Comparison of ENCODE assay signal across 33 mouse cellular contexts in the genomic region with DNA sequence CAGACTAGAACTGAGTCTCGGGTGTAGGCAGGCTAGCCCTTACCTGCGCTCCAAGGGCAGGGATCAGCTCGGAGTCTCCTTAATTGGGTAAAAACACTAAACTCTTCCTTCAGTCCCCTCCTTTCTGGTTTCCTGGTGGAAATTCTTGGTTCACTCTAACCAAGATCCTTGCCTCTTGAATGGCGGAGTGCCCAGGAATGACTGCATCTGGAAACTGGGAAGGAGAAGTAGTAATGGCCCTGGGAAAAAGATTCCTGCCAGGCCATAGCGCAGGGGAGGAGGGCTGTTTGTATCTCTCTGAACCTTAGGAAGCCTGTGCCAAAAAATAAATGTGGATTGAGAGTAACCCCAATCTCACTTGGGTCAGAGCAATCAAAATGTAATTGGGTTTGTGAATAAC. TPM values are rescaled to one million over a fixed set of nuclear protein-coding genes. Genes with fewer than 3 reads are reported as not detected.
DNase-seq lines count a peak whose midpoint lies in the region; ATAC-seq lines count a peak whose summit lies in the region.
"Had no signal": no experiment of that assay in that cellular context is flagged by ENCODE, and none has a peak within 500 bp of the region (broad histone marks: within the 10 kb centered on the region; RNA-seq: fewer than 3 reads in every experiment).

No protein-coding gene starts in this region.

- H3K9me3 ChIP-seq in midbrain, embryonic 14.5 days (ENCODE audit: control insufficient read depth, low read length): no peaks in the 10 kb centered on the region
- H3K9me3 ChIP-seq: embryonic facial prominence, embryonic 13.5 days; heart, embryonic 13.5 days; hindbrain, embryonic 12.5 days; intestine, embryonic 15.5 days; lung, embryonic 15.5 days; neural tube, embryonic 13.5 days; stomach, embryonic 15.5 days had no signal

- no peaks in the 10 kb centered on the region for H3K27me3 ChIP-seq in midbrain, embryonic 14.5 days (ENCODE audit: control insufficient read depth, insufficient read depth, low read length)
- H3K27me3 ChIP-seq: embryonic facial prominence, embryonic 13.5 days; heart, embryonic 13.5 days; hindbrain, embryonic 12.5 days; intestine, embryonic 15.5 days; lung, embryonic 15.5 days; neural tube, embryonic 13.5 days; stomach, embryonic 15.5 days had no signal

- 91% methylated on average over 5 of the region's 5 CpGs for WGBS in midbrain, embryonic 14.5 days

- H3K27ac ChIP-seq in midbrain, embryonic 14.5 days (replicated peaks; ENCODE audit: low read depth, low read length): no peak overlapping the region
- H3K27ac ChIP-seq: embryonic facial prominence, embryonic 13.5 days; heart, adult 2 months; heart, embryonic 13.5 days; hindbrain, embryonic 12.5 days; hindbrain, postnatal 0 days; intestine, embryonic 15.5 days; liver, embryonic 14.5 days; lung, embryonic 15.5 days; neural tube, embryonic 13.5 days; stomach, embryonic 15.5 days had no signal

- no peaks in the 10 kb centered on the region for H3K4me1 ChIP-seq in midbrain, embryonic 14.5 days (ENCODE audit: control insufficient read depth, insufficient read depth, low read length)
- H3K4me1 ChIP-seq: embryonic facial prominence, embryonic 13.5 days; heart, embryonic 13.5 days; hindbrain, embryonic 12.5 days; intestine, embryonic 15.5 days; lung, embryonic 15.5 days; stomach, embryonic 15.5 days had no signal

- no peak overlapping the region for H3K4me3 ChIP-seq in midbrain, embryonic 14.5 days (replicated peaks; ENCODE audit: low read depth, low read length)
- H3K4me3 ChIP-seq: embryonic facial prominence, embryonic 13.5 days; erythroblast, embryonic 14.5 days; heart, adult 2 months; heart, embryonic 13.5 days; hindbrain, embryonic 12.5 days; intestine, embryonic 15.5 days; lung, embryonic 15.5 days; neural tube, embryonic 13.5 days; stomach, embryonic 15.5 days had no signal

- no peak for ATAC-seq in midbrain, embryonic 14.5 days (ENCODE audit: low FRiP score, low TSS enrichment)
- ATAC-seq: activated CD4-positive, CD25-positive, alpha-beta regulatory T cell, adult 4 months; forebrain, embryonic 14.5 days; hindbrain, postnatal 0 days; intestine, embryonic 15.5 days had no signal

- H3K9ac ChIP-seq in midbrain, embryonic 14.5 days (replicated peaks; ENCODE audit: low read length): no peak overlapping the region
- H3K9ac ChIP-seq: embryonic facial prominence, embryonic 13.5 days; heart, embryonic 13.5 days; hindbrain, embryonic 12.5 days; intestine, embryonic 15.5 days; liver, embryonic 14.5 days; lung, embryonic 15.5 days; neural tube, embryonic 13.5 days; stomach, embryonic 15.5 days had no signal

- DNase-seq in heart, postnatal 10 days: peak; percentile 41 to 61
- no peak for DNase-seq in heart, postnatal 36 days
- peak; percentile 61 for DNase-seq in NIH3T3 (ENCODE audit: low read depth)
- DNase-seq in gastrocnemius, adult 18-20 months (ENCODE audit: low spot score): peak; percentile 12
- DNase-seq in gastrocnemius, postnatal 4 days (ENCODE audit: low spot score in 2 of 2): peak; percentile 41 to 74
- DNase-seq in cerebellum, postnatal 4 days (ENCODE audit: low spot score in 2 of 2): no peak
- no peak for DNase-seq in midbrain, embryonic 14.5 days
- DNase-seq: adrenal gland, postnatal 14 days; B cell, adult 2 months; cerebellum, adult 11 months; cerebellum, adult 9-10 months; cerebellum, postnatal 36 days; embryo, embryonic 11 days; heart, adult 2 months; kidney, adult 2 months; kidney, postnatal 4 days; liver; lung, postnatal 36 days; right cerebral cortex, postnatal 14 days; thymus, postnatal 14 days had no signal

- no peaks in the 10 kb centered on the region for H3K36me3 ChIP-seq in midbrain, embryonic 14.5 days (ENCODE audit: control insufficient read depth, insufficient read depth, low read length)
- H3K36me3 ChIP-seq: embryonic facial prominence, embryonic 13.5 days; heart, embryonic 13.5 days; hindbrain, embryonic 12.5 days; intestine, embryonic 15.5 days; lung, embryonic 15.5 days; neural tube, embryonic 13.5 days; stomach, embryonic 15.5 days had no signal

- no peak overlapping the region for H3K4me2 ChIP-seq in midbrain, embryonic 14.5 days (ENCODE audit: low read length)
- H3K4me2 ChIP-seq: embryonic facial prominence, embryonic 13.5 days; heart, embryonic 13.5 days; hindbrain, embryonic 12.5 days; intestine, embryonic 15.5 days; lung, embryonic 15.5 days; midbrain, embryonic 11.5 days; neural tube, embryonic 13.5 days; stomach, embryonic 15.5 days had no signal

- intact Hi-C loops in heart, postnatal 10 days (cut with DNase I): no loop called here
- intact Hi-C loops in heart, postnatal 36 days (cut with DNase I): no loop called here

RNA-seq across cellular contexts. Expression of a gene that starts 30.9 kb away (rescaled TPM):
- total RNA-seq in heart, postnatal 10 days (2021): 10 to 100 TPM; 17.2 to 17.8 TPM
- total RNA-seq in heart, postnatal 36 days (2021): 10 to 100 TPM; 15.0 to 18.3 TPM
- 10 to 100 TPM; 26.5 to 32.8 TPM for total RNA-seq in gastrocnemius, adult 18-20 months (2021)
- 10 to 100 TPM; 33.5 to 43.2 TPM for total RNA-seq in gastrocnemius, postnatal 4 days (2021)
- 20.0 and 20.5 TPM in 2 replicates for polyA plus RNA-seq in midbrain, embryonic 14.5 days (2014; fragmentation: Nextera tagmentation; extraction: Ambion mirVana)
- polyA plus RNA-seq: activated CD4-positive, CD25-positive, alpha-beta regulatory T cell, adult 4 months had no signal

Comparison
In these comparisons a context has a peak if more than half of its experiments do, and no peak if none do; other contexts are left out.
1. DNase-seq: peak in heart, postnatal 10 days (2 of 2), NIH3T3 (single experiment), gastrocnemius, adult 18-20 months (single experiment) and gastrocnemius, postnatal 4 days (2 of 2); none in heart, postnatal 36 days (0 of 2), cerebellum, postnatal 4 days (0 of 2) and midbrain, embryonic 14.5 days (single experiment).